In the genomic region with DNA sequence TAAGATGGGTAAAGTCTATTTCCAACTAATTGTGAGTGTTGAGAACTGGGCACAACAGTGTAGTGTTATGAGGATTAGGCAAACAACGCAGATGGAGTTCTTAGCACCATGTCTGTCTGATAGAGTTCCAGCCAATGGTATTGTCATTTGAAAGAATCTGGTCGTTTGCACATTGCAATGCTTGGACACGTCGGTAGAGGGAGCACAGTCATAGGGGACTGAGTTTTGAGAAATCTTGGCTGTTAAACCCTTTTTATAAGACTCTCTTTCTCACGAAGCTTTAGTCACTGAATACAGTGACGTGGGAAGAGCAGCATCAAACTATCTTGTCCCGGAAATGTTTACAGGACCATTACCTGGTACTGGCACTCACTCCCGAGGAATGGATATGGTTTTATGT, we compare ENCODE assay signal across 8 mouse cellular contexts. TPM values are rescaled to one million over a fixed set of nuclear protein-coding genes. Genes with fewer than 3 reads are reported as not detected.
DNase-seq lines count a peak whose midpoint lies in the region; ATAC-seq lines count a peak whose summit lies in the region.

No protein-coding gene starts in this region.

- H3K36me3 ChIP-seq in intestine, embryonic 14.5 days (ENCODE audit: control insufficient read depth, insufficient read depth, low read length) = no peaks in the 10 kb centered on the region
- H3K36me3 ChIP-seq in intestine, embryonic 15.5 days = no peaks in the 10 kb centered on the region
- no peaks in the 10 kb centered on the region for H3K36me3 ChIP-seq in embryonic facial prominence, embryonic 11.5 days (replicated peaks; ENCODE audit: control insufficient read depth, insufficient read depth, low read depth, low read length)

- no peak for ATAC-seq in intestine, embryonic 14.5 days (replicated peaks; ENCODE audit: low FRiP score, low TSS enrichment, low read depth)
- no peak for ATAC-seq in intestine, embryonic 15.5 days
- no peak for ATAC-seq in embryonic facial prominence, embryonic 11.5 days (replicated peaks; ENCODE audit: insufficient number of reproducible peaks, low FRiP score, low TSS enrichment, low read depth)
- ATAC-seq in monocyte, adult 5-6 weeks (replicated peaks; ENCODE audit: insufficient number of reproducible peaks, low FRiP score, low TSS enrichment, poor library complexity, severe bottlenecking) = peak; percentile 70

- DNase-seq in intestine, embryonic 14.5 days (ENCODE audit: low spot score) = peak; percentile 89
- DNase-seq in adrenal gland, postnatal 36 days = peak; percentile 68 to 73
- DNase-seq in embryonic facial prominence, embryonic 11.5 days (ENCODE audit: low spot score) = peak; percentile 82
- peak; percentile 86 for DNase-seq in heart, postnatal 4 days
- peak; percentile 32 to 73 for DNase-seq in left cerebral cortex, postnatal 10 days (ENCODE audit: extremely low spot score in 1 of 2, low spot score in 2 of 2)
- DNase-seq in thymus, adult 18-20 months = peak; percentile 39 to 65

- intact Hi-C loops in left cerebral cortex, postnatal 10 days (cut with DNase I) = loop anchor here (1.0 kb wide), 1 partner anchor 95 kb away; no protein-coding TSS in a partner anchor

- H3K27ac ChIP-seq in intestine, embryonic 14.5 days (ENCODE audit: low read depth) = no peak overlapping the region
- no peak overlapping the region for H3K27ac ChIP-seq in intestine, embryonic 15.5 days
- H3K27ac ChIP-seq in embryonic facial prominence, embryonic 11.5 days (replicated peaks; ENCODE audit: low read depth, low read length) = no peak overlapping the region

- H3K4me2 ChIP-seq in intestine, embryonic 14.5 days (ENCODE audit: low read length) = no peak overlapping the region
- H3K4me2 ChIP-seq in intestine, embryonic 15.5 days (replicated peaks) = no peak overlapping the region
- H3K4me2 ChIP-seq in embryonic facial prominence, embryonic 11.5 days (ENCODE audit: low read depth, low read length) = no peak overlapping the region

- 23% methylated on average over 8 of the region's 8 CpGs for WGBS in intestine, embryonic 14.5 days
- 18% methylated on average over 8 of the region's 8 CpGs for WGBS in intestine, embryonic 15.5 days
- WGBS in embryonic facial prominence, embryonic 11.5 days = 34% methylated on average over 8 of the region's 8 CpGs

- H3K9ac ChIP-seq in intestine, embryonic 14.5 days (ENCODE audit: low read length) = no peak overlapping the region
- no peak overlapping the region for H3K9ac ChIP-seq in intestine, embryonic 15.5 days
- H3K9ac ChIP-seq in embryonic facial prominence, embryonic 11.5 days (replicated peaks; ENCODE audit: low read length) = no peak overlapping the region

- H3K27me3 ChIP-seq in intestine, embryonic 14.5 days (replicated peaks; ENCODE audit: control insufficient read depth, insufficient read depth, low read length) = no peaks in the 10 kb centered on the region
- no peaks in the 10 kb centered on the region; the same call in 1 of the 2 replicates for H3K27me3 ChIP-seq in intestine, embryonic 15.5 days (replicated peaks)
- no peaks in the 10 kb centered on the region; the same call in 1 of the 2 replicates for H3K27me3 ChIP-seq in embryonic facial prominence, embryonic 11.5 days (ENCODE audit: control insufficient read depth, insufficient read depth, low read length)

- H3K4me1 ChIP-seq in intestine, embryonic 14.5 days (replicated peaks; ENCODE audit: control insufficient read depth, insufficient read depth, low read length) = peaks cover 4% of the 10 kb centered on the region; the same call in 1 of the 2 replicates
- H3K4me1 ChIP-seq in intestine, embryonic 15.5 days (replicated peaks) = 0 out of 2 replicates have a peak, but pooled peaks cover 7% of the 10 kb centered on the region
- no peaks in the 10 kb centered on the region for H3K4me1 ChIP-seq in embryonic facial prominence, embryonic 11.5 days (ENCODE audit: control insufficient read depth, insufficient read depth, low read length)

- H3K9me3 ChIP-seq in intestine, embryonic 14.5 days (ENCODE audit: control insufficient read depth, low read length) = no peaks in the 10 kb centered on the region
- no peaks in the 10 kb centered on the region for H3K9me3 ChIP-seq in intestine, embryonic 15.5 days
- H3K9me3 ChIP-seq in embryonic facial prominence, embryonic 11.5 days (replicated peaks; ENCODE audit: control insufficient read depth, low read length) = no peaks in the 10 kb centered on the region

- no peak overlapping the region for H3K4me3 ChIP-seq in intestine, embryonic 14.5 days (ENCODE audit: low read depth, low read length)
- no peak overlapping the region for H3K4me3 ChIP-seq in intestine, embryonic 15.5 days (replicated peaks)
- H3K4me3 ChIP-seq in embryonic facial prominence, embryonic 11.5 days (ENCODE audit: low read depth, low read length) = no peak overlapping the region

RNA-seq across cellular contexts. Expression of a gene that starts 17.1 kb away (rescaled TPM):
- 2.4 TPM in 2 replicates for polyA plus RNA-seq in intestine, embryonic 14.5 days (2014; fragmentation: Nextera tagmentation; extraction: Ambion mirVana)
- polyA plus RNA-seq in intestine, embryonic 15.5 days (2015; fragmentation: Nextera tagmentation; extraction: Ambion mirVana) = 1.2 and 1.7 TPM in 2 replicates
- total RNA-seq in adrenal gland, postnatal 36 days (2021) = under 1 TPM; 0.26 to 0.33 TPM
- polyA plus RNA-seq in embryonic facial prominence, embryonic 11.5 days (2014; fragmentation: Nextera tagmentation; extraction: Ambion mirVana) = 1.2 and 2.3 TPM in 2 replicates
- total RNA-seq in heart, postnatal 4 days (2021) = under 1 TPM; 0.25 to 0.33 TPM
- total RNA-seq in left cerebral cortex, postnatal 10 days (2021) = 1 to 10 TPM; 3.7 to 4.9 TPM
- 78.3 to 278 TPM (median 108 TPM) in 3 replicates for total RNA-seq in monocyte, adult 5-6 weeks (2017)

Comparison
In these comparisons a context has a peak if more than half of its experiments do, and no peak if none do; other contexts are left out.
1. RNA of a gene that starts 17.1 kb away (total RNA-seq): 78.3 to 278 TPM in monocyte, adult 5-6 weeks; 3.7 to 4.9 TPM in left cerebral cortex, postnatal 10 days, 0.25 to 0.33 TPM in heart, postnatal 4 days and 0.26 to 0.33 TPM in adrenal gland, postnatal 36 days; every median in the first group is over 10 times any median in the second.
2. Peak in every context shown above with its lines, with median percentiles within 50 percentile points of each other: DNase-seq.